Mouse (Mus musculus): ENCODE measurements around the gene Gm10300.

GRCm38 (mm10) chr4:132080492-132080983 is 6.0 kb downstream of the Gm10300 start:
- TF ChIP-seq POLR2A (IDR thresholded peaks at IDR 0.05; ENCODE audit: insufficient read length, low read depth) (no peak), E2F4 (IDR thresholded peaks at IDR 0.05; ENCODE audit: insufficient read depth) (no peak), USF1 (IDR thresholded peaks at IDR 0.05; ENCODE audit: low read depth) (no peak), MAX (IDR thresholded peaks at IDR 0.05; ENCODE audit: low read depth) (no peak), POLR2AphosphoS2 (IDR thresholded peaks at IDR 0.05; ENCODE audit: insufficient read length, low read depth) (no peak), TCF12 (IDR thresholded peaks at IDR 0.05; ENCODE audit: insufficient read depth, poor library complexity, severe bottlenecking) (no peak), CEBPB (IDR thresholded peaks at IDR 0.05; ENCODE audit: insufficient read depth, poor library complexity, severe bottlenecking) (no peak), REST (IDR thresholded peaks at IDR 0.05; ENCODE audit: insufficient read depth, insufficient read length) (no peak)

Data from myocyte (in vitro differentiated cells).